Mouse (Mus musculus): ENCODE measurements around the gene Pard3b. TPM values are rescaled to one million over a fixed set of nuclear protein-coding genes. Genes with fewer than 3 reads are reported as not detected.

Gene Pard3b
- 15.4 and 18.3 TPM in 2 replicates for polyA plus RNA-seq (2014; fragmentation: Nextera tagmentation; extraction: Ambion mirVana)

- Histone ChIP-seq H3K4me1 (replicated peaks; ENCODE audit: control insufficient read depth, insufficient read depth, low read length) (peaks cover 6% of the 10 kb centered on the region; the same call in 1 of the 2 replicates), H3K9ac (ENCODE audit: low read length) (peak within 1 kb of the TSS; percentile 85), H3K27ac (ENCODE audit: low read depth, low read length) (no peak within 1 kb of the TSS), H3K27me3 (ENCODE audit: control insufficient read depth, insufficient read depth, low read length) (no peaks in the 10 kb centered on the region; the same call in 1 of the 2 replicates), H3K4me2 (ENCODE audit: low read depth, low read length, severe bottlenecking) (peak within 1 kb of the TSS; percentile 96), H3K9me3 (ENCODE audit: control insufficient read depth, low read length) (no peaks in the 10 kb centered on the region), H3K4me3 (ENCODE audit: low read depth, low read length) (peak within 1 kb of the TSS; percentile 82), H3K36me3 (ENCODE audit: control insufficient read depth, insufficient read depth, low read length) (no peaks in the 10 kb centered on the region)
- DNase-seq (ENCODE audit: low spot score): peak; percentile 83
- under 1% methylated on average over 55 of the region's 60 CpGs for WGBS
- peak; percentile 93 for ATAC-seq (replicated peaks; ENCODE audit: low FRiP score)
These were observed at the start of gene Pard3b for GRCm38 (mm10) chr1:61638347-61639111. Pard3b (plus strand) TSS chr1:61638824.

GRCm38 (mm10) chr1:61616176-61616575 is 22.4 kb upstream of the Pard3b start:
- ATAC-seq (replicated peaks; ENCODE audit: low FRiP score): no peak
- H3K27ac ChIP-seq (ENCODE audit: low read depth, low read length): no peak overlapping the region
- H3K4me1 ChIP-seq (replicated peaks; ENCODE audit: control insufficient read depth, insufficient read depth, low read length): no peaks in the 10 kb centered on the region
- no peaks in the 10 kb centered on the region for H3K9me3 ChIP-seq (ENCODE audit: control insufficient read depth, low read length)
- no peak overlapping the region for H3K9ac ChIP-seq (ENCODE audit: low read length)
- DNase-seq (ENCODE audit: low spot score): no peak
- no peak overlapping the region for H3K4me2 ChIP-seq (ENCODE audit: low read depth, low read length, severe bottlenecking)
- H3K27me3 ChIP-seq (ENCODE audit: control insufficient read depth, insufficient read depth, low read length): no peaks in the 10 kb centered on the region
- H3K4me3 ChIP-seq (ENCODE audit: low read depth, low read length): no peak overlapping the region
- no peaks in the 10 kb centered on the region for H3K36me3 ChIP-seq (ENCODE audit: control insufficient read depth, insufficient read depth, low read length)

- ATAC-seq (replicated peaks; ENCODE audit: low FRiP score): no peak
- DNase-seq (ENCODE audit: low spot score): no peak
- Histone ChIP-seq H3K27ac (ENCODE audit: low read depth, low read length) (no peak overlapping the region), H3K4me3 (ENCODE audit: low read depth, low read length) (no peak overlapping the region), H3K9me3 (ENCODE audit: control insufficient read depth, low read length) (no peaks in the 10 kb centered on the region), H3K9ac (ENCODE audit: low read length) (no peak overlapping the region), H3K4me1 (replicated peaks; ENCODE audit: control insufficient read depth, insufficient read depth, low read length) (no peaks in the 10 kb centered on the region), H3K4me2 (ENCODE audit: low read depth, low read length, severe bottlenecking) (no peak overlapping the region), H3K36me3 (ENCODE audit: control insufficient read depth, insufficient read depth, low read length) (no peaks in the 10 kb centered on the region), H3K27me3 (ENCODE audit: control insufficient read depth, insufficient read depth, low read length) (no peaks in the 10 kb centered on the region)
- 47% methylated on average over 1 of the region's 1 CpGs for WGBS
These were observed 18.0 kb upstream of the Pard3b start for GRCm38 (mm10) chr1:61620651-61621050.

DNA sequence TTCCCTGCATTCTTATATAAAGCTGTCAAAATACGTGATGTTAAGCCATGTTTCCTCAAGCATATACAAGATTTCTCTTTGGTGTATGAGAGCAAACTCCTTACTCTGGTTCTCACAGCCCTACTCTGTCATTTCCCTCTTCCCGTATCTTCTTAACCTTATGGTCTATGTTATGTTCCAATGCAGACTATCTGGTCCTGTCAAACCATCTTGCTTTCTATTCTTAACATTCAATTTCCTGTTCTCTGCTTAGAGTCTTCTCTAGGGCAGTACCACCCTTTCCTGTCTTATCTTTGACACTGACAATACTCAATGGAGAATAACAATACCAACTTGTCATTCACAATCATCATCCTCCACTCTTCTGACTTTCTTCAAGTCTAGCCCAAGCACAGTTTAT is 8.8 kb upstream of the Pard3b start:
- H3K36me3 ChIP-seq (ENCODE audit: control insufficient read depth, insufficient read depth, low read length): no peaks in the 10 kb centered on the region
- 77% methylated on average over 2 of the region's 2 CpGs for WGBS
- no peaks in the 10 kb centered on the region for H3K4me1 ChIP-seq (replicated peaks; ENCODE audit: control insufficient read depth, insufficient read depth, low read length)
- DNase-seq (ENCODE audit: low spot score) (no peak), ATAC-seq (replicated peaks; ENCODE audit: low FRiP score) (no peak)
- H3K9ac ChIP-seq (ENCODE audit: low read length): no peak overlapping the region
- no peak overlapping the region for H3K4me2 ChIP-seq (ENCODE audit: low read depth, low read length, severe bottlenecking)
- H3K9me3 ChIP-seq (ENCODE audit: control insufficient read depth, low read length): no peaks in the 10 kb centered on the region
- no peak overlapping the region for H3K4me3 ChIP-seq (ENCODE audit: low read depth, low read length)
- H3K27me3 ChIP-seq (ENCODE audit: control insufficient read depth, insufficient read depth, low read length): no peaks in the 10 kb centered on the region
- H3K27ac ChIP-seq (ENCODE audit: low read depth, low read length): no peak overlapping the region

DNA sequence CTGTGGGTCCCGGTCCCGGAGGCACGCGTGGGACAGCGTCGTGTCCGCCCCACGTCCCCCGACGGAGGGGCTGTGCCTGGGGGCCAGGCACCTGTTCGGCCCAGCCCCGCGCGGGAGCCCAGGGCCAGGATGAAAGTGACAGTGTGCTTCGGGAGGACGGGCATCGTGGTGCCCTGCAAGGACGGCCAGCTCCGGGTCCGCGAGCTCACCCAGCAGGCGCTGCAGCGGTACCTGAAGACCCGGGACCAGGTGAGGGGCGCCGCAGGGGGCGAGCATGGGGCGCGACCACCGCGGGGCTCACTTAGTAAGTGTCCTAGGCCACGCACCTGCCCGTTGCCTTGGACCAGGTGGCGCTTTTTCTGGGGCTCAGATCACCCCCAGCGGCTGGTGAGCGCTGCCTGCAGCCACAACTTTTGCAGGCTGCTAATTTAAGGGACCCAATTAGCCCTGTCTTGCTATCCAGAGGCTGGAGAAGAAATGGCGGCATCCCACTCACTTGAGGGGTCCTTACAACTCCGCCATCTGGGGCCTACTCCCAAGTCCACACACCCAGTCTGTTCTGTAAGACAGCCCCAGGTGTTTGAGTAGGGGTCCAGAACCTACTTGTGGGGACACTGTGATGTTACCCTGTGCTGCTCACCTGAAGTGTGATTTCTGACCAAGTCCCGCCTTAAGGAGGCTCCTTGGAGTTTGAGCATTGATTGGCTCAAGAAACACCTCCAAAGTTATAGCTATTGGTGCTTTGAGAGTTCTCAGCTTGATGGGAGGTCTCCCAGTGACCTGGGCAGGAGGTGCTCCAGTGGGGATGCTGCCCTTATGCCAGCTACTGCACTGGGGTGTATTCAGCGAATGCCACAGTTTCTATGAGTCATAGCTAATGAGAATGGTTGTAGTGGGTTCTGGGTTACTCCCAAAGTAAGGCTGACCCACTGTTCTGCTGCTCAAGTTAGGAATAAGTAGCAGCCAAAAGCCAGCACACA is 780 bp downstream of the Pard3b start:
- DNase-seq (ENCODE audit: low spot score) (peak; percentile 74), ATAC-seq (replicated peaks; ENCODE audit: low FRiP score) (peak; percentile 75)

DNA sequence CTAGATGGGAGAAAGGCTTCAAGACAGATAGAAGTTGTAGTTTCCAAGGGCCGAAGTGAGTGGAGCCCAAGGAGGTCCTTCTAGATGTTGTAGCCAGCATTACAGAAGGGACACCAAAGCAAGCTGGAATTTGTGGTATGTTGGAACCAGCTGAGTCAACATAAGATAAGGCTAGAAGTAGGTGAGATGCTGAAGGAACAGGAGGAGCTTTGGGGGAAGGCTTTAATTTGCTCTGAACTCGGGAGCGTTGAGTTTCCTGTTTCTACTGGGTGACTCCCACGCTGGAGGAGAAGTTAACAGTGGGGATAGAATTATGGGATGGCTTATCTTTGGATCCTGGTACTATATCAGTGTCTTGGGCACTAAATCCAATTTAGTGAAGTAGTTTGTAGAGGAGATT is 3.3 kb downstream of the Pard3b start:
- 74% methylated on average over 4 of the region's 4 CpGs for WGBS
- H3K36me3 ChIP-seq (ENCODE audit: control insufficient read depth, insufficient read depth, low read length): no peaks in the 10 kb centered on the region

More for the DNA sequence above, 780 bp downstream of the Pard3b start:
- H3K4me2 ChIP-seq (ENCODE audit: low read depth, low read length, severe bottlenecking): peak overlapping the region; percentile 96
- H3K9me3 ChIP-seq (ENCODE audit: control insufficient read depth, low read length): no peaks in the 10 kb centered on the region
- H3K27ac ChIP-seq (ENCODE audit: low read depth, low read length): no peak overlapping the region
- no peaks in the 10 kb centered on the region for H3K36me3 ChIP-seq (ENCODE audit: control insufficient read depth, insufficient read depth, low read length)
- peak overlapping the region; percentile 85 for H3K9ac ChIP-seq (ENCODE audit: low read length)
- peaks cover 6% of the 10 kb centered on the region; the same call in 1 of the 2 replicates for H3K4me1 ChIP-seq (replicated peaks; ENCODE audit: control insufficient read depth, insufficient read depth, low read length)
- H3K4me3 ChIP-seq (ENCODE audit: low read depth, low read length): peak overlapping the region; percentile 82
- no peaks in the 10 kb centered on the region; the same call in 1 of the 2 replicates for H3K27me3 ChIP-seq (ENCODE audit: control insufficient read depth, insufficient read depth, low read length)
- WGBS: 3% methylated on average over 40 of the region's 40 CpGs

GRCm38 (mm10) chr1:61645062-61645461 is 6.4 kb downstream of the Pard3b start:
- H3K4me1 ChIP-seq (replicated peaks; ENCODE audit: control insufficient read depth, insufficient read depth, low read length): no peaks in the 10 kb centered on the region
- no peaks in the 10 kb centered on the region for H3K27me3 ChIP-seq (ENCODE audit: control insufficient read depth, insufficient read depth, low read length)
- H3K36me3 ChIP-seq (ENCODE audit: control insufficient read depth, insufficient read depth, low read length): no peaks in the 10 kb centered on the region
- no peak overlapping the region for H3K27ac ChIP-seq (ENCODE audit: low read depth, low read length)
- no peak overlapping the region for H3K4me2 ChIP-seq (ENCODE audit: low read depth, low read length, severe bottlenecking)
- no peak overlapping the region for H3K4me3 ChIP-seq (ENCODE audit: low read depth, low read length)
- no peak for DNase-seq (ENCODE audit: low spot score)
- 86% methylated on average over 3 of the region's 3 CpGs for WGBS
- H3K9me3 ChIP-seq (ENCODE audit: control insufficient read depth, low read length): no peaks in the 10 kb centered on the region
- no peak for ATAC-seq (replicated peaks; ENCODE audit: low FRiP score)
- H3K9ac ChIP-seq (ENCODE audit: low read length): no peak overlapping the region

More for the DNA sequence above, 3.3 kb downstream of the Pard3b start:
- no peak overlapping the region for H3K4me3 ChIP-seq (ENCODE audit: low read depth, low read length)
- no peak overlapping the region for H3K9ac ChIP-seq (ENCODE audit: low read length)
- no peak for DNase-seq (ENCODE audit: low spot score)
- H3K4me2 ChIP-seq (ENCODE audit: low read depth, low read length, severe bottlenecking): no peak overlapping the region
- H3K27me3 ChIP-seq (ENCODE audit: control insufficient read depth, insufficient read depth, low read length): no peaks in the 10 kb centered on the region; the same call in 1 of the 2 replicates
- H3K4me1 ChIP-seq (replicated peaks; ENCODE audit: control insufficient read depth, insufficient read depth, low read length): peaks cover 6% of the 10 kb centered on the region; the same call in 1 of the 2 replicates
- no peaks in the 10 kb centered on the region for H3K9me3 ChIP-seq (ENCODE audit: control insufficient read depth, low read length)
- no peak for ATAC-seq (replicated peaks; ENCODE audit: low FRiP score)
- H3K27ac ChIP-seq (ENCODE audit: low read depth, low read length): no peak overlapping the region

GRCm38 (mm10) chr1:61649964-61650363 is 11.3 kb downstream of the Pard3b start:
- DNase-seq (ENCODE audit: low spot score) (no peak), ATAC-seq (replicated peaks; ENCODE audit: low FRiP score) (no peak)
- no peak overlapping the region for H3K27ac ChIP-seq (ENCODE audit: low read depth, low read length)
- H3K4me3 ChIP-seq (ENCODE audit: low read depth, low read length): no peak overlapping the region
- no peaks in the 10 kb centered on the region for H3K36me3 ChIP-seq (ENCODE audit: control insufficient read depth, insufficient read depth, low read length)
- H3K9ac ChIP-seq (ENCODE audit: low read length): no peak overlapping the region
- no peaks in the 10 kb centered on the region for H3K4me1 ChIP-seq (replicated peaks; ENCODE audit: control insufficient read depth, insufficient read depth, low read length)
- H3K9me3 ChIP-seq (ENCODE audit: control insufficient read depth, low read length): no peaks in the 10 kb centered on the region
- H3K27me3 ChIP-seq (ENCODE audit: control insufficient read depth, insufficient read depth, low read length): no peaks in the 10 kb centered on the region
- H3K4me2 ChIP-seq (ENCODE audit: low read depth, low read length, severe bottlenecking): no peak overlapping the region

All from forebrain, embryonic 11.5 days (tissue).